10 mouse cellular contexts compared by ENCODE assay signal in the genomic region with DNA sequence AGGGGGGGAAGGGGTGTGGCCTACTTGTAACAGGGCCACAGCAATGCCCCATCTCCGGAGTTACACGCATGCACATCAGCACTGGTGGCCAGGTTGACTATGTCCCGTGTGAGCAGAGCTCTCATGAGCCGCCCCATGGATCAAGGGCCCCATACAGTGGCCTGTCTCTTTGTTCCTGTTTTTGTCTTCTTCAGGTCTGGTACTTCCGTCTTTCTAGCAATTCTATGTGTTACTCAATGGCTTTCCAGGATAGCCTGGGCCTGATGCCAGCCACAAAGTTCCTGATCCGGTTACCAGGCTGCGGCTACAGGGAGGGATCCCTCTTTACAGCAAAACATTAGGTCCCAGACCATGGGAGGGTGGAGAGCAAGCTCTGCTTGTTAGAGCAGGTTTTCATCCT. TPM values are rescaled to one million over a fixed set of nuclear protein-coding genes. Genes with fewer than 3 reads are reported as not detected.
A peak's percentile ranks its signal among the peaks of the same experiment; 100 is the strongest.
DNase-seq lines count a peak whose midpoint lies in the region; TF ChIP-seq lines count a peak whose summit lies in the region.
"Had no signal": no experiment of that assay in that cellular context is flagged by ENCODE, and none has a peak within 500 bp of the region (broad histone marks: within the 10 kb centered on the region; RNA-seq: fewer than 3 reads in every experiment).

No protein-coding gene starts in this region.

- no peaks in the 10 kb centered on the region for H3K36me3 ChIP-seq in liver, adult 2 months (ENCODE audit: control insufficient read depth, insufficient read depth, low read length)

- peak; percentile 26 for DNase-seq in adrenal gland, adult 2 months
- no peak for DNase-seq in adrenal gland, postnatal 4 days (ENCODE audit: low spot score in 2 of 2)
- peak; percentile 71 for DNase-seq in liver, adult 2 months (ENCODE audit: extremely low read depth, low read depth, low spot score)
- no peak for DNase-seq in liver
- peak; percentile 60 for DNase-seq in gastrocnemius, postnatal 10 days
- peak; percentile 71 to 74 for DNase-seq in lung, postnatal 4 days
- no peak for DNase-seq in thymus, postnatal 10 days (ENCODE audit: low spot score in 2 of 2)
- no peak for DNase-seq in yolk sac, embryonic 10.5 days (ENCODE audit: low spot score)

- TF ChIP-seq POLR2A in liver, adult 2 months (IDR thresholded peaks at IDR 0.05; ENCODE audit: extremely low read depth, insufficient read depth, low read length) = no peak

- H3K79me2 ChIP-seq in liver, adult 2 months (ENCODE audit: control insufficient read depth, insufficient read depth, low read length) = no peaks in the 10 kb centered on the region

- WGBS in liver, adult 2 months = 46% methylated on average over 7 of the region's 7 CpGs

- H3K27ac ChIP-seq in liver, adult 2 months (replicated peaks; ENCODE audit: insufficient read depth, low read depth, low read length) = no peak overlapping the region

- H3K9ac ChIP-seq in liver, adult 2 months (ENCODE audit: low read depth, low read length) = no peak overlapping the region

- peaks cover 2% of the 10 kb centered on the region; the same call in 1 of the 2 replicates for H3K4me1 ChIP-seq in liver, adult 2 months (ENCODE audit: control insufficient read depth, insufficient read depth, low read length)

- no peaks in the 10 kb centered on the region for H3K27me3 ChIP-seq in liver, adult 2 months (ENCODE audit: control insufficient read depth, insufficient read depth, low read length)
- H3K27me3 ChIP-seq: megakaryocyte, embryonic 14.5 days had no signal

- no peak for TF ChIP-seq CTCF in liver, adult 2 months (IDR thresholded peaks at IDR 0.05; ENCODE audit: low read depth, low read length)

- no peak overlapping the region for H3K4me3 ChIP-seq in liver, adult 2 months (ENCODE audit: insufficient read depth, low read depth, low read length)
- H3K4me3 ChIP-seq: megakaryocyte, embryonic 14.5 days had no signal

RNA-seq across cellular contexts. Expression of a gene that starts 39.1 kb away (rescaled TPM):
- 10 to 100 TPM; 31.6 to 35.3 TPM for total RNA-seq in adrenal gland, adult 2 months (2021)
- 2.1 and 2.2 TPM in 2 replicates for polyA plus RNA-seq in adrenal gland, adult 2 months (2012; rRNA removed)
- total RNA-seq in adrenal gland, postnatal 4 days (2021) = 10 to 100 TPM; 33.7 to 41.5 TPM
- total RNA-seq in liver, adult 2 months (2014; rRNA removed) = 34.3 and 37.0 TPM in 2 replicates
- polyA plus RNA-seq in liver, adult 2 months (2012; rRNA removed) = 5.2 and 5.9 TPM in 2 replicates
- 10 to 100 TPM; 21.0 to 25.7 TPM for total RNA-seq in gastrocnemius, postnatal 10 days (2021)

RNA-seq across cellular contexts. Expression of a gene that starts 39.4 kb away (rescaled TPM):
- under 1 TPM in 1 of 2 experiments, not detected in 1; 0.23 TPM for total RNA-seq in adrenal gland, adult 2 months (2021)
- polyA plus RNA-seq in adrenal gland, adult 2 months (2012; rRNA removed) = not detected in 2 replicates
- under 1 TPM in 1 of 2 experiments, not detected in 1; 0.22 TPM for total RNA-seq in adrenal gland, postnatal 4 days (2021)
- not detected in 2 replicates for total RNA-seq in liver, adult 2 months (2014; rRNA removed)
- not detected in 2 replicates for polyA plus RNA-seq in liver, adult 2 months (2012; rRNA removed)
- not detected for total RNA-seq in gastrocnemius, postnatal 10 days (2021)
- total RNA-seq: layer of hippocampus, postnatal 10 days had no signal

Comparison
In these comparisons a context has a peak if more than half of its experiments do, and no peak if none do; other contexts are left out.
1. DNase-seq: peak in adrenal gland, adult 2 months (single experiment), liver, adult 2 months (single experiment), gastrocnemius, postnatal 10 days (single experiment) and lung, postnatal 4 days (2 of 2); none in adrenal gland, postnatal 4 days (0 of 2), liver (single experiment), thymus, postnatal 10 days (0 of 2) and yolk sac, embryonic 10.5 days (single experiment).